Mouse (Mus musculus) left cerebral cortex, postnatal 25 days (tissue): ENCODE results near the gene Tex13c1. TPM values are rescaled to one million over a fixed set of nuclear protein-coding genes. Genes with fewer than 3 reads are reported as not detected.

ENCODE experiments used
- DNase-seq, 2 experiments: peaks; one replicate each; pipeline ENCODE4 v3.0.0; 2022; ENCODE audit warnings: low spot score in 2 of 2, mixed read lengths in 1 of 2
- intact Hi-C: fragments of 180-260 bp; cut with DNase I; formaldehyde crosslinking; loops from one replicate; pipeline ENCODE4 v1.15.1; 2025
- total RNA-seq, 2 experiments: library from RNA; stranded (reverse); gene quantifications; 2 replicates each; pipeline ENCODE4 v1.2.3; 2021

Gene Tex13c1
- total RNA-seq, result not detected

DNA sequence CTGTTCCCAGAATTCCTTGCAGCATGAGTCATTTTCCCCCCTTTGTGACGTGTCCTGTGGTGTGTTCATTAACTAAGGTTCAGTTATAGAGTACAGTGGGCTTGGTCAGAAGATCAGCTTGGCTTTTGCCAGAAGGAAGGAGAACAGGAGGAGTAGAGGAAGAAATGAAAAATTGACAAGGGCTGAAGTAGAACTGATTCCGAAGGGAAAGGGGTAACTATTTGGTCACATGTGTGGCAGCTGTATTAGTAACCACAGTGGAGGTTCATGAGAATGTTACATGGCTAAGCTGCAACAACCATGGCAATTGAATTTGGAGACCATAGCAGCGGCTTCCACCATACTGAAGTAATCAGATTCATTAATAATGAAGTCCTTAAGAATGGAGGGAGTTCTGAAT lies at the start of gene Tex13c1:
TSS of gene Tex13c1 (plus strand) at position 301 of the 400 bp plus-strand sequence.
- intact Hi-C loops, result no loop called here
- DNase-seq, result no peak

Other genes starting within 250 kb of the Tex13c1 start
- gene Tenm1, start 162.0 kb upstream of the Tex13c1 start, total RNA-seq, result 10 to 100 TPM; 47.3 to 54.6 TPM